Mouse (Mus musculus): ENCODE data around the gene Rpl32.

- TF ChIP-seq CTCF (IDR thresholded peaks at IDR 0.05; ENCODE audit: extremely low read depth, insufficient read depth, low read length) (peak; percentile 47), POLR2A (IDR thresholded peaks at IDR 0.05; ENCODE audit: extremely low read depth, insufficient read depth, low read length) (peak; percentile 79)
These were observed at the start of gene Rpl32 for GRCm38 (mm10) chr6:115808488-115809231.
